Mouse (Mus musculus) small intestine, adult 2 months (tissue): Measurements from ENCODE around the gene Fxn.

Experiments
- CTCF ChIP-seq: fragments of 200-500 bp; IDR thresholded peaks from 2 replicates; pipeline ENCODE4 v1.5.1; 2012; ENCODE audit warnings: low read depth, mild to moderate bottlenecking, control low read depth, inconsistent platforms, low read length, moderate library complexity, mixed read lengths; ENCODE audit not compliant: insufficient replicate concordance, insufficient read length; ENCODE audit errors: extremely low read depth
- POLR2A ChIP-seq: fragments of 200-500 bp; IDR thresholded peaks from 2 replicates; pipeline ENCODE4 v1.6.1; 2012; ENCODE audit warnings: low read depth, mild to moderate bottlenecking, control low read depth, inconsistent platforms, low read length, moderate library complexity

DNA sequence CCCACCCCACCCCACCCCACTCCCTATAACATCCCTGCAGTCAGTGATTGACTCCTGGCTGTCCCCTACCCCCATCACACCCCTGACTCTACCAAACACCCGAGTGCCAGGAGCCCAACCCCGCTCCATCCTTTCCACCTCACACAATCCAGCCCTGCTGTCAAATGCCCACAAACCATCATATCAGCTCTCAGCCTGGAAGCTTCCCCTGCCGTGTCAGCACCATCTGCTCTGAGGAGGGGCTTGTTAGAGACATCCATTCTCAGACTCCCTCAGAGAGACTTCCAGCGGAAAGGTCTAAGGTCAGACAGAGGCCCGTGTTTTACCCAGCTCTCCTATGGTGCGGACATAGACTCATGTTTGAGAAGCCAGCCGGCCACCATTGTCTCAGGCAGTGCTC lies 67.1 kb downstream of the Fxn start:
- TF ChIP-seq CTCF = no peak
- no peak for TF ChIP-seq POLR2A
